Mouse (Mus musculus) erythroblast, embryonic 14.5 days (primary cell): Measurements from ENCODE around the gene Sel1l3.

Experiments
- GATA1 ChIP-seq: IDR thresholded peaks from 2 replicates; pipeline ENCODE4 v1.6.1; 2012; ENCODE audit warnings: low read length, inconsistent platforms, mixed read lengths
- TAL1 ChIP-seq: IDR thresholded peaks from 3 replicates; pipeline ENCODE4 v1.6.1; 2012; ENCODE audit warnings: low read length, inconsistent platforms, mixed read lengths

GRCm38 (mm10) chr5:53124701-53125100 is 89.0 kb downstream of the Sel1l3 start:
- TF ChIP-seq GATA1 (no peak), TAL1 (no peak)
